Mouse (Mus musculus): ENCODE measurements around the gene Nptn. TPM values are rescaled to one million over a fixed set of nuclear protein-coding genes. Genes with fewer than 3 reads are reported as not detected.

The Nptn gene
- polyA plus RNA-seq (2014; fragmentation: Nextera tagmentation; extraction: Ambion mirVana): 56.1 and 60.5 TPM in 2 replicates

GRCm38 (mm10) chr9:58581958-58582540 is at the start of gene Nptn:
Gene Nptn (plus strand): TSS chr9:58582240.
- Histone ChIP-seq H3K27ac (replicated peaks; ENCODE audit: low read depth, low read length) (peak within 1 kb of the TSS; percentile 94), H3K9ac (ENCODE audit: low read length) (peak within 1 kb of the TSS; percentile 94), H3K4me2 (ENCODE audit: low read depth, severe bottlenecking) (peak within 1 kb of the TSS; percentile 68), H3K9me3 (ENCODE audit: control insufficient read depth, low read length) (no peaks in the 10 kb centered on the region), H3K4me3 (ENCODE audit: low read depth, low read length) (peak within 1 kb of the TSS; percentile 95), H3K27me3 (ENCODE audit: control insufficient read depth, insufficient read depth, low read length) (no peaks in the 10 kb centered on the region), H3K36me3 (ENCODE audit: control insufficient read depth, insufficient read depth, low read length) (no peaks in the 10 kb centered on the region), H3K4me1 (ENCODE audit: control insufficient read depth, insufficient read depth, low read length) (no peaks in the 10 kb centered on the region)
- ATAC-seq (ENCODE audit: insufficient number of reproducible peaks, low FRiP score, low TSS enrichment, low read depth): peak; percentile 98
- WGBS: 1% methylated on average over 25 of the region's 56 CpGs
- peak; percentile 98 for DNase-seq (ENCODE audit: low spot score)

GRCm38 (mm10) chr9:58533322-58533721 is 48.7 kb upstream of the Nptn start:
- 86% methylated on average over 6 of the region's 6 CpGs for WGBS
- H3K4me3 ChIP-seq (ENCODE audit: low read depth, low read length): no peak overlapping the region
- no peak for DNase-seq (ENCODE audit: low spot score)
- H3K36me3 ChIP-seq (ENCODE audit: control insufficient read depth, insufficient read depth, low read length): peaks cover 5% of the 10 kb centered on the region; the same call in 1 of the 2 replicates
- H3K4me2 ChIP-seq (ENCODE audit: low read depth, severe bottlenecking): no peak overlapping the region
- no peak overlapping the region for H3K9ac ChIP-seq (ENCODE audit: low read length)
- H3K4me1 ChIP-seq (ENCODE audit: control insufficient read depth, insufficient read depth, low read length): no peaks in the 10 kb centered on the region
- no peaks in the 10 kb centered on the region for H3K9me3 ChIP-seq (ENCODE audit: control insufficient read depth, low read length)
- H3K27me3 ChIP-seq (ENCODE audit: control insufficient read depth, insufficient read depth, low read length): no peaks in the 10 kb centered on the region
- no peak overlapping the region for H3K27ac ChIP-seq (replicated peaks; ENCODE audit: low read depth, low read length)
- ATAC-seq (ENCODE audit: insufficient number of reproducible peaks, low FRiP score, low TSS enrichment, low read depth): no peak

GRCm38 (mm10) chr9:58534766-58535165 is 47.3 kb upstream of the Nptn start:
- no peak for ATAC-seq (ENCODE audit: insufficient number of reproducible peaks, low FRiP score, low TSS enrichment, low read depth)

GRCm38 (mm10) chr9:58535447-58536134 is 46.4 kb upstream of the Nptn start:
- H3K9me3 ChIP-seq (ENCODE audit: control insufficient read depth, low read length): no peaks in the 10 kb centered on the region
- 0 out of 2 replicates have a peak, but pooled peaks have one; percentile 54 for ATAC-seq (ENCODE audit: insufficient number of reproducible peaks, low FRiP score, low TSS enrichment, low read depth)
- WGBS: 80% methylated on average over 20 of the region's 20 CpGs
- peaks cover 11% of the 10 kb centered on the region; the same call in 1 of the 2 replicates for H3K36me3 ChIP-seq (ENCODE audit: control insufficient read depth, insufficient read depth, low read length)
- H3K27ac ChIP-seq (replicated peaks; ENCODE audit: low read depth, low read length): no peak overlapping the region
- no peak overlapping the region for H3K4me2 ChIP-seq (ENCODE audit: low read depth, severe bottlenecking)
- no peak overlapping the region for H3K9ac ChIP-seq (ENCODE audit: low read length)
- no peaks in the 10 kb centered on the region for H3K27me3 ChIP-seq (ENCODE audit: control insufficient read depth, insufficient read depth, low read length)
- peak; percentile 70 for DNase-seq (ENCODE audit: low spot score)
- H3K4me1 ChIP-seq (ENCODE audit: control insufficient read depth, insufficient read depth, low read length): no peaks in the 10 kb centered on the region
- H3K4me3 ChIP-seq (ENCODE audit: low read depth, low read length): no peak overlapping the region

More at GRCm38 (mm10) chr9:58534766-58535165, 47.3 kb upstream of the Nptn start:
- Histone ChIP-seq H3K36me3 (ENCODE audit: control insufficient read depth, insufficient read depth, low read length) (peaks cover 11% of the 10 kb centered on the region; the same call in 1 of the 2 replicates), H3K4me2 (ENCODE audit: low read depth, severe bottlenecking) (no peak overlapping the region), H3K4me3 (ENCODE audit: low read depth, low read length) (no peak overlapping the region), H3K9ac (ENCODE audit: low read length) (no peak overlapping the region), H3K9me3 (ENCODE audit: control insufficient read depth, low read length) (no peaks in the 10 kb centered on the region), H3K4me1 (ENCODE audit: control insufficient read depth, insufficient read depth, low read length) (no peaks in the 10 kb centered on the region), H3K27me3 (ENCODE audit: control insufficient read depth, insufficient read depth, low read length) (no peaks in the 10 kb centered on the region), H3K27ac (replicated peaks; ENCODE audit: low read depth, low read length) (no peak overlapping the region)
- DNase-seq (ENCODE audit: low spot score): peak; percentile 72
- WGBS: 40% methylated on average over 1 of the region's 1 CpGs

GRCm38 (mm10) chr9:58537774-58538173 is 44.3 kb upstream of the Nptn start:
- Histone ChIP-seq H3K4me2 (ENCODE audit: low read depth, severe bottlenecking) (no peak overlapping the region), H3K9me3 (ENCODE audit: control insufficient read depth, low read length) (no peaks in the 10 kb centered on the region), H3K4me3 (ENCODE audit: low read depth, low read length) (no peak overlapping the region), H3K27me3 (ENCODE audit: control insufficient read depth, insufficient read depth, low read length) (no peaks in the 10 kb centered on the region), H3K36me3 (ENCODE audit: control insufficient read depth, insufficient read depth, low read length) (peaks cover 11% of the 10 kb centered on the region; the same call in 1 of the 2 replicates), H3K27ac (replicated peaks; ENCODE audit: low read depth, low read length) (no peak overlapping the region), H3K4me1 (ENCODE audit: control insufficient read depth, insufficient read depth, low read length) (peaks cover 5% of the 10 kb centered on the region; the same call in 1 of the 2 replicates), H3K9ac (ENCODE audit: low read length) (no peak overlapping the region)
- DNase-seq (ENCODE audit: low spot score) (no peak), ATAC-seq (ENCODE audit: insufficient number of reproducible peaks, low FRiP score, low TSS enrichment, low read depth) (no peak)
- WGBS: 88% methylated on average over 3 of the region's 3 CpGs

- no peak overlapping the region for H3K4me2 ChIP-seq (ENCODE audit: low read depth, severe bottlenecking)
- H3K4me1 ChIP-seq (ENCODE audit: control insufficient read depth, insufficient read depth, low read length): peaks cover 5% of the 10 kb centered on the region; the same call in 1 of the 2 replicates
- no peaks in the 10 kb centered on the region for H3K9me3 ChIP-seq (ENCODE audit: control insufficient read depth, low read length)
- WGBS: 51% methylated on average over 5 of the region's 5 CpGs
- no peak overlapping the region for H3K4me3 ChIP-seq (ENCODE audit: low read depth, low read length)
- H3K36me3 ChIP-seq (ENCODE audit: control insufficient read depth, insufficient read depth, low read length): peaks cover 9% of the 10 kb centered on the region; the same call in 1 of the 2 replicates
- DNase-seq (ENCODE audit: low spot score): peak; percentile 65
- no peaks in the 10 kb centered on the region for H3K27me3 ChIP-seq (ENCODE audit: control insufficient read depth, insufficient read depth, low read length)
- H3K27ac ChIP-seq (replicated peaks; ENCODE audit: low read depth, low read length): no peak overlapping the region
- no peak for ATAC-seq (ENCODE audit: insufficient number of reproducible peaks, low FRiP score, low TSS enrichment, low read depth)
- H3K9ac ChIP-seq (ENCODE audit: low read length): no peak overlapping the region
Measured at GRCm38 (mm10) chr9:58539886-58540285, 42.2 kb upstream of the Nptn start.

GRCm38 (mm10) chr9:58541895-58542338 is 40.1 kb upstream of the Nptn start:
- H3K27me3 ChIP-seq (ENCODE audit: control insufficient read depth, insufficient read depth, low read length): no peaks in the 10 kb centered on the region
- H3K9ac ChIP-seq (ENCODE audit: low read length): peak overlapping the region; percentile 17; the same call in 1 of the 2 replicates
- H3K27ac ChIP-seq (replicated peaks; ENCODE audit: low read depth, low read length): no peak overlapping the region
- no peak overlapping the region for H3K4me2 ChIP-seq (ENCODE audit: low read depth, severe bottlenecking)
- H3K36me3 ChIP-seq (ENCODE audit: control insufficient read depth, insufficient read depth, low read length): peaks cover 9% of the 10 kb centered on the region; the same call in 1 of the 2 replicates
- H3K4me3 ChIP-seq (ENCODE audit: low read depth, low read length): no peak overlapping the region
- H3K4me1 ChIP-seq (ENCODE audit: control insufficient read depth, insufficient read depth, low read length): peaks cover 5% of the 10 kb centered on the region; the same call in 1 of the 2 replicates
- WGBS: 63% methylated on average over 6 of the region's 6 CpGs
- no peaks in the 10 kb centered on the region for H3K9me3 ChIP-seq (ENCODE audit: control insufficient read depth, low read length)
- ATAC-seq (ENCODE audit: insufficient number of reproducible peaks, low FRiP score, low TSS enrichment, low read depth) (no peak), DNase-seq (ENCODE audit: low spot score) (peak; percentile 28)

- Histone ChIP-seq H3K4me2 (ENCODE audit: low read depth, severe bottlenecking) (no peak overlapping the region), H3K27ac (replicated peaks; ENCODE audit: low read depth, low read length) (no peak overlapping the region), H3K9me3 (ENCODE audit: control insufficient read depth, low read length) (no peaks in the 10 kb centered on the region), H3K27me3 (ENCODE audit: control insufficient read depth, insufficient read depth, low read length) (no peaks in the 10 kb centered on the region), H3K4me3 (ENCODE audit: low read depth, low read length) (no peak overlapping the region), H3K4me1 (ENCODE audit: control insufficient read depth, insufficient read depth, low read length) (peaks cover 5% of the 10 kb centered on the region; the same call in 1 of the 2 replicates), H3K9ac (ENCODE audit: low read length) (no peak overlapping the region), H3K36me3 (ENCODE audit: control insufficient read depth, insufficient read depth, low read length) (no peaks in the 10 kb centered on the region)
- ATAC-seq (ENCODE audit: insufficient number of reproducible peaks, low FRiP score, low TSS enrichment, low read depth) (no peak), DNase-seq (ENCODE audit: low spot score) (no peak)
- 71% methylated on average over 4 of the region's 4 CpGs for WGBS
Measured at GRCm38 (mm10) chr9:58544879-58545324, 37.1 kb upstream of the Nptn start.

Data from limb, embryonic 11.5 days (tissue).